Mouse (Mus musculus) ES-E14 (cell line): Measurements from ENCODE around the gene Zfp219.

Experiments
- CHD2 ChIP-seq: IDR thresholded peaks from 2 replicates; pipeline ENCODE4 v1.6.1; 2014; ENCODE audit warnings: mild to moderate bottlenecking, low read depth, low read length, inconsistent platforms
- HCFC1 ChIP-seq: IDR thresholded peaks from 2 replicates; pipeline ENCODE4 v1.6.1; 2012; ENCODE audit warnings: low read length, inconsistent platforms, borderline replicate concordance; ENCODE audit not compliant: insufficient read depth
- MAFK ChIP-seq: IDR thresholded peaks from 2 replicates; pipeline ENCODE4 v1.6.1; 2014; ENCODE audit warnings: mild to moderate bottlenecking, low read depth, low read length, inconsistent platforms; ENCODE audit not compliant: insufficient read depth

- TF ChIP-seq HCFC1 = no peak
- no peak for TF ChIP-seq MAFK
- TF ChIP-seq CHD2 = no peak
These were observed 24.2 kb downstream of the Zfp219 start for GRCm38 (mm10) chr14:51996231-51996841.
